ENCODE assay signal across 15 mouse cellular contexts in the genomic region with DNA sequence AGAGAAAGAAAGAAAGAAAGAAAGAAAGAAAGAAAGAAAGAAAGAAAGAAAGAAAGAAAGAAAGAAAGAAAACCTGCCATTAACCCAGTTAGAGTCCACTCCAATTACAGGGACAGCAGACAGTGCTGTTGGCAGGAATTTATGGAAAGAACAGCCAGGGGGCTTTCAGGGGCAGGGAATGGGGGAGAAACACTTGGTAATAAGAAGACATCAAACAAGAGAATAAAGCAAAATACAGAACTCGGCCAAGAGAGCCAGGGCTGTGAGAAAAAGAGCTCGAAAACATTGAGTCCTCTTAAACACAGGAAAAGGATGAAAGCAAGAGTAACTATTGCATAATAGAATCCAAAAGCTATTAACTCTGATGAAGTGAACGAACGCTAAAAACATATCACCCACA.
DNase-seq lines count a peak whose midpoint lies in the region; ATAC-seq and TF ChIP-seq lines count a peak whose summit lies in the region.
"Had no signal": no experiment of that assay in that cellular context is flagged by ENCODE, and none has a peak within 500 bp of the region (broad histone marks: within the 10 kb centered on the region; RNA-seq: fewer than 3 reads in every experiment).

No protein-coding gene starts in this region.

- TF ChIP-seq EP300 in lung, postnatal 0 days (IDR thresholded peaks at IDR 0.05) = no peak

- no peaks in the 10 kb centered on the region for H3K36me3 ChIP-seq in heart, embryonic 10.5 days
- H3K36me3 ChIP-seq in heart, embryonic 11.5 days (ENCODE audit: control insufficient read depth, insufficient read depth, low read length) = no peaks in the 10 kb centered on the region
- no peaks in the 10 kb centered on the region for H3K36me3 ChIP-seq in lung, postnatal 0 days (ENCODE audit: insufficient read depth, low read length)
- no peaks in the 10 kb centered on the region for H3K36me3 ChIP-seq in myocyte (ENCODE audit: control insufficient read depth, insufficient read depth)
- H3K36me3 ChIP-seq: G1E; heart, embryonic 12.5 days; neural tube, embryonic 13.5 days had no signal

- no peak overlapping the region for H3K9ac ChIP-seq in heart, embryonic 11.5 days (ENCODE audit: low read depth, low read length)
- no peak overlapping the region for H3K9ac ChIP-seq in lung, postnatal 0 days (replicated peaks; ENCODE audit: low read depth)
- H3K9ac ChIP-seq: heart, embryonic 12.5 days; neural tube, embryonic 13.5 days had no signal

- H3K79me2 ChIP-seq in myocyte (ENCODE audit: control insufficient read depth, insufficient read depth) = no peaks in the 10 kb centered on the region

- H3K27ac ChIP-seq in heart, embryonic 10.5 days = no peak overlapping the region
- no peak overlapping the region for H3K27ac ChIP-seq in heart, embryonic 11.5 days (ENCODE audit: low read depth, low read length)
- no peak overlapping the region for H3K27ac ChIP-seq in lung, postnatal 0 days (ENCODE audit: low read length)
- H3K27ac ChIP-seq: macrophage; neural tube, embryonic 13.5 days had no signal

- ATAC-seq in heart, embryonic 11.5 days (replicated peaks; ENCODE audit: insufficient number of reproducible peaks, low FRiP score, low TSS enrichment) = no peak
- ATAC-seq in lung, postnatal 0 days = no peak

- no peak for TF ChIP-seq CTCF in lung, postnatal 0 days (IDR thresholded peaks at IDR 0.05)

- H3K4me3 ChIP-seq in heart, embryonic 10.5 days = no peak overlapping the region
- H3K4me3 ChIP-seq in heart, embryonic 11.5 days (ENCODE audit: low read depth, low read length) = no peak overlapping the region
- H3K4me3 ChIP-seq in lung, postnatal 0 days (ENCODE audit: low read depth, low read length) = no peak overlapping the region
- H3K4me3 ChIP-seq in myocyte = no peak overlapping the region
- H3K4me3 ChIP-seq: heart, embryonic 12.5 days; neural tube, embryonic 13.5 days had no signal

- H3K27me3 ChIP-seq in heart, embryonic 10.5 days (ENCODE audit: insufficient read depth, poor library complexity, severe bottlenecking) = peaks cover 7% of the 10 kb centered on the region; the same call in 1 of the 2 replicates
- peaks cover 5% of the 10 kb centered on the region for H3K27me3 ChIP-seq in heart, embryonic 11.5 days (ENCODE audit: control insufficient read depth, insufficient read depth, low read length)
- no peaks in the 10 kb centered on the region for H3K27me3 ChIP-seq in lung, postnatal 0 days (replicated peaks; ENCODE audit: insufficient read depth, low read length)
- no peaks in the 10 kb centered on the region for H3K27me3 ChIP-seq in myocyte (ENCODE audit: control insufficient read depth, insufficient read depth, insufficient read length)
- H3K27me3 ChIP-seq: neural tube, embryonic 13.5 days had no signal

- 49% methylated on average over 4 of the region's 4 CpGs for WGBS in heart, embryonic 10.5 days
- 40% methylated on average over 4 of the region's 4 CpGs for WGBS in heart, embryonic 11.5 days (ENCODE audit: insufficient replicate concordance)
- 18% methylated on average over 4 of the region's 4 CpGs for WGBS in lung, postnatal 0 days

- no peaks in the 10 kb centered on the region for H3K4me1 ChIP-seq in heart, embryonic 10.5 days
- no peaks in the 10 kb centered on the region for H3K4me1 ChIP-seq in heart, embryonic 11.5 days (ENCODE audit: control insufficient read depth, insufficient read depth, low read length)
- no peaks in the 10 kb centered on the region for H3K4me1 ChIP-seq in lung, postnatal 0 days (ENCODE audit: insufficient read depth, low read depth, low read length)
- H3K4me1 ChIP-seq: heart, embryonic 12.5 days had no signal

- TF ChIP-seq POLR2A in myocyte (IDR thresholded peaks at IDR 0.05; ENCODE audit: insufficient read length, low read depth) = no peak

- DNase-seq in heart, embryonic 10.5 days (ENCODE audit: low spot score) = peak; percentile 7
- DNase-seq in lung, postnatal 0 days (ENCODE audit: low spot score) = peak; percentile 48
- DNase-seq in lung, postnatal 25 days (ENCODE audit: low spot score) = no peak
- peak; percentile 3 for DNase-seq in lung, postnatal 36 days
- no peak for DNase-seq in c-Kit-positive CD71-positive TER-119-positive erythroid progenitor cells, embryonic 14.5 days (ENCODE audit: low spot score)
- DNase-seq: gastrocnemius, postnatal 25 days; heart, postnatal 36 days; kidney, adult 8-10 months; right cerebral cortex, postnatal 25 days had no signal

- no peak overlapping the region for H3K4me2 ChIP-seq in heart, embryonic 11.5 days
- H3K4me2 ChIP-seq in lung, postnatal 0 days (replicated peaks; ENCODE audit: low read depth, low read length) = no peak overlapping the region
- H3K4me2 ChIP-seq in myocyte (ENCODE audit: low read depth) = peak overlapping the region; percentile 30
- H3K4me2 ChIP-seq: heart, embryonic 12.5 days; neural tube, embryonic 13.5 days had no signal

- no peak overlapping the region for H3ac ChIP-seq in myocyte (ENCODE audit: control insufficient read depth, insufficient read length)

- H3K9me3 ChIP-seq in heart, embryonic 10.5 days = no peaks in the 10 kb centered on the region
- peaks cover 6% of the 10 kb centered on the region; the same call in 1 of the 2 replicates for H3K9me3 ChIP-seq in heart, embryonic 11.5 days (replicated peaks; ENCODE audit: control insufficient read depth, low read length)
- H3K9me3 ChIP-seq in lung, postnatal 0 days (ENCODE audit: low read length) = no peaks in the 10 kb centered on the region

TF ChIP-seq in myocyte, 11 proteins besides CTCF, POLR2A, EP300 and RAD21:
- TF ChIP-seq CEBPB (IDR thresholded peaks at IDR 0.05; ENCODE audit: insufficient read depth, poor library complexity, severe bottlenecking) (no peak), E2F4 (IDR thresholded peaks at IDR 0.05; ENCODE audit: insufficient read depth) (no peak), TCF3 (IDR thresholded peaks at IDR 0.05; ENCODE audit: insufficient read length, low read depth) (no peak), REST (IDR thresholded peaks at IDR 0.05; ENCODE audit: insufficient read depth, insufficient read length) (no peak), TCF12 (IDR thresholded peaks at IDR 0.05; ENCODE audit: insufficient read depth, poor library complexity, severe bottlenecking) (no peak), POLR2AphosphoS2 (IDR thresholded peaks at IDR 0.05; ENCODE audit: insufficient read length, low read depth) (no peak), SRF (IDR thresholded peaks at IDR 0.05; ENCODE audit: control insufficient read depth, insufficient read length, low read depth) (no peak), USF1 (IDR thresholded peaks at IDR 0.05; ENCODE audit: low read depth) (no peak), MYOG (IDR thresholded peaks at IDR 0.05; ENCODE audit: control insufficient read depth in 1 of 3, insufficient read depth in 1 of 3, insufficient read length in 2 of 3, low read depth in 2 of 3) (no peak), MYOD1 (IDR thresholded peaks at IDR 0.05; ENCODE audit: control insufficient read depth in 1 of 3, insufficient read length in 2 of 3, low read depth in 2 of 3) (no peak), MAX (IDR thresholded peaks at IDR 0.05; ENCODE audit: low read depth) (no peak)

Comparison
In these comparisons a context has a peak if more than half of its experiments do, and no peak if none do; other contexts are left out.
1. DNase-seq: peak in heart, embryonic 10.5 days (single experiment), lung, postnatal 0 days (single experiment) and lung, postnatal 36 days (single experiment); none in lung, postnatal 25 days (single experiment) and c-Kit-positive CD71-positive TER-119-positive erythroid progenitor cells, embryonic 14.5 days (single experiment).